Mouse (Mus musculus): Measurements from ENCODE around the gene Hnrnpul1.
"Not testable (repeated sequence)": the region's sequence is repeated elsewhere in the genome, so short reads cannot be mapped to it uniquely, and the experiment has no call there.

Gene Hnrnpul1

DNA sequence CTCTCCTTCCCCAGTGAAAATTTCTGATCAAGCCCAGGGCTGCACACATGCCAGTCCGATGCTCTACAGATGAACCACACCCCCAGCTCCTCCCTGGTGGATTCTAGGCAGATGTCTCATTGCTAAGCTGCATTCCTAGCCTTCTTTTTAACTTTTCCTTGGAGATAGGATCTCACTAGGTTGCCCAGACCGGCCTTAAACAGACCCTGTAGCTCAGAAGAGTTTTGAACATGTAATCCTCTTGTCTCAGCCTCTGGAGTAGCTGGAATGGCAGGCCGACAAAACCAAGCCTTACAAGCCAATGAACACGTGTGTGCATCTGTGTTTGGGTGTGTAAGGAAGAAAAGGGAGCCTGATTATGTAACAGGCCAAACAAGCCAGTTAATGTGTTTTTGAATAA is 26.2 kb upstream of the Hnrnpul1 start:
- no peak for DNase-seq (ENCODE audit: low spot score)

DNA sequence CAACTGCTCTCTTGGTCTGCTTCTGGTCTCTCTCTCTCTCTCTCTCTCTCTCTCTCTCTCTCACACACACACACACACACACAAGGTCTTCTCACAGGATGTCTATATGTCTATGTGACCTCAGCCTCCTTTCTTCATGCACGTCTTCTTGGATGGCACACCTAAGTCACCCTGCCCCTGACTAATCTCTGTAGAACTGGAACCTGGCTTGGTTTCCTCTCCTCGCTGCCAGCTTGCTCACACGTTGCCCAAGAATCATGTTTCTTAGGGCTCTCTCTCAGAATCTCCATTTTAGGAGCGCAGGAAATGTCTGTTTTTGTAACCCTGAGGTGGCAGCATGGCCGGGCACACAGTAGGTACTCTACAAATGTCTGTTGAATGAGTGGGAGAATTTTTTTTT is 25.5 kb upstream of the Hnrnpul1 start:
- no peak for DNase-seq (ENCODE audit: low spot score)

DNA sequence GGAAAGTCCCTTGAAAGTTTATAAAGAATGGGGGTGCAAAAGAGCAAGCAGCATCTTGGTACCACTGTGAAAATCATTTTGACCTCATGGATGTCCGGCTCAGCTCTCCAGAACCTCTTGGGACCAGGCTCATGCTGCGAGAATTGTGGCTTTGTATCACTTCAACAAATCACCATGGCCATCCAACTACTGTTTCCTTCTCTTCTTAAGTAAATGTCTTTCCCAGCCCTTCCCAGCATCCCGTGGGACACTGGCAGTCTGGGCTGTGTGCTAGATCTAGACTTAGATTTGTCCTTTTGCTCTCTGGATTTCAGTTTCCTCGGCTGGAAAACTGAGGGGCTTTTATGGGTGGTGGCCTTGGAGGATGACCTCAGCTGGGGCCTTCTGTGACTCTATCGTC is 13.7 kb upstream of the Hnrnpul1 start:
- no peak for DNase-seq (ENCODE audit: low spot score)

DNA sequence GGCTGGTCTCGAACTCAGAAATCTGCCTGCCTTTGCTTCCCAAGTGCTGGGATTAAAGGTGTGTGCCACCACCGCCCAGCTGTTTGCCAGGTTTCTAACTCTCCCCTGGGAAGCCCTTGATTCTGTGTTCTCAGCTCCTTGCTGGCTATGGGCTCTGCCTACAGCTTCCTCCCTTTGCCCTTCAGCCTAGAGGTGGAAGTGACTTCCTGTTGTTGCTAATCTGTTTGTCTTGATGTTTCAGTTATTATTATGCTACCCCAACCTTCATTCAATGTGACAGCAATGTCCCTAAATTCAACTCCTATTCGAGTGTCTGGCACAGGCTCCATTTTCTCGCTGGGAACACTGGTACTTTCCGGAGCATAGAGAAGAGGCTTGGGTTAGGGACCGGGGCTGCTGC is 11.6 kb upstream of the Hnrnpul1 start:
- DNase-seq (ENCODE audit: low spot score) = no peak

DNA sequence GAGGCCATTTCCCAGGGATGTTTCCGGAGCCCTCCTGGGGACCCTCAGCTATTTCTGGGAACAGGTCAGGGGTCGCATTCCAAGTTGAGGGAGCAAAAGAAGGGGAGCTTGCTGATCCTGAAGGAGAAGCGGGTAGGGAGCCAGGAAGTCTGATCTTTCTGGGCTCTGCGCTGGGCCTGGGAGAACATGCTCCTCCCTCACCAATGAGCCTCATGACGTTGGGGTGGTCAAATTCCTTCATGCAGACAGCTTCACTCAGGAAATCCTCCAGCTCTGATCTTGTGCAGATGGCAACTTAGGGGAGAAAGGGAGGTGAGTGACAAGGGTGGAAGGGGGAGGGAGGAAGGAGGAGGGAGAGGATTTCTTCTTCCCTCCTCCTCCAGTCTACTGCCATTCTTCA is 9.7 kb upstream of the Hnrnpul1 start:
- DNase-seq (ENCODE audit: low spot score) = no peak

DNA sequence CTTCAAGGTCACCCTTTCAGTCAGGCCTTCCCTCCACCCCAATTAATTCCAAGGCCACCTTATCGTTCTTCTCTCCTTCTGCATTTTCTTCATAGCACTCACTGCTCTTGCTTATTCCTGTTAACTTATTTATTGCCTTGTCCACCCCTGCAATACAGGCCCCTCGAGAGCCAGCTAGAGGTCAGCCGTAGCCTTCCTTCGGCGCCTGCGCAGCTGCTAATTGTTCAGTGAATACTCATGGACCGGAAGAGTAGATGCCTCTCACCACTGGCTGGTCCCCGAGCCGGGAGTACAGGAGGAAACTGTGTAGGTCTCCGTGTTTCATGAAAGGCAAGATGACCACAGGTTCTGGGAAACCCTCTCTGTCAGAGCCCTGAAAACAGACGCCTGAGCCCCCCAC is 9.1 kb upstream of the Hnrnpul1 start:
- no peak for DNase-seq (ENCODE audit: low spot score)

DNA sequence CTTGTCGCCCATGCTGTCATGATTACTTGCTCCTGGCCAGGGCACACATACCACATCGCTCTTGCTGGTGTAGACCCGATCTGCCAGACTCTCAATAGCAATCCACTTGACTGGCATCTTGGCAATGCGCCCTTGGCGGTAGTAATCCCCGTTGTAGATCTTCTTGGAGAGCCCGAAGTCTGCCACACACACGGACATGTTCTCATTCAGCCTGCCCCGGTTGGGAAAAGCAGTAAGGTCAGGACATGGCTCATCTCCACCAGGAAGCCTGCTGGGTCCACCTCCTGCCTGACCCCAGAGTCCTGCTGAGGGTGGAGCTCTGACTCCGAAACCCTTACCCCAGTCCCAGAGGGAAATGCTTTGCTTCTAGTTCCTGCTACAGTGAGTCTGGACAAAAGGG is 6.8 kb upstream of the Hnrnpul1 start:
- DNase-seq (ENCODE audit: low spot score) = no peak

DNA sequence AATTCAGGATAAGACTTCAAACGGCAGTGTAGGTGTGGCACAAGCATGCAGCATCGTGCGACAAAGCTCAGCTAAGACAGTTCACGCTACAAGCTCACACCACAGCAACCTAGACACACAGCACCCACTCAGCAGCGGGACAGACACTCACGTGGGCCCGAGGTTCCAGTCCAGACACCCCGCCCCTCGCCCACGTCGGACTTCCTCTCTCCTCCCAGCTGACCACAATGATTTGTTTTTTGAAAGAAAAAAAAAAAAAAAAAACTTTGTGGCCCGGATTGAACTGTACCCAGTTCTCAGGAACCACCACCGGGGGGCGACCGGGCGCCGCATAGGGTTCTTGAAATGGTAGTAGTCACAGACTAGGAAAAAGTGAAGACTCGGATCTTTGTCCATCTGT is 1.5 kb upstream of the Hnrnpul1 start:
- DNase-seq (ENCODE audit: low spot score) = peak; percentile 77

DNA sequence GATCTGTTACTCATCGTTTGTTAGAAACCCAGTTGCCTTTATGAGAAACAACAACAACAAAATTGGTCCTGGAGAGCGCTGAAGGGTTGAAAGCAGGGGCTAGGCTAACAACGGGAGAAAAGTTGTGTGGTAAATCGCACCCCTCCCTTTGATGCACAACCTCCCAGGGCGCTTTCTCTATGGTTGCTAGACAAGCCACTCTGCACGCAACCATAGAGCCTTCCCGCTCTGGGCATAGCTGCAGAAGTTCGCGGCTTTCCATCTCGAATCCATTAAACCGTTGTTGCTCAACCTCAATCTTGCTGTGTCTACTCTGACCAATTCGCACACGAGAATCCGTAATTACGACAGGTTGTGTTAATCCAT is 894 bp upstream of the Hnrnpul1 start:
- DNase-seq (ENCODE audit: low spot score) = no peak

DNA sequence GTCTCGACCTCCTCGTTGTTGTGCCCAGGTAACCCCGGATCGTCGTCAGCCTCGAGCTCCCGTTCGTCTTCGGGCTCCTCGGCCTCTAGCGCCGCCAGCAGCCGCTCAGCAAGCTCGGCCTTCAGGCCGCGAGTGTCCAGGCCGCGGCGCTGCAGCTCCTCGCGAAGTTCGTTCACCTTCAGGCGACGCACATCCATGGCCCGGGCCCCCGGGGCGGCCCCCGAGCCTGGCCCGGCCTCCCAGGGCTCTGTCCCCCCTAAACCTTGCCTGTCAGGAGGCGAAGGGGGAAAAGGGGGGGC is 169 bp downstream of the Hnrnpul1 start:
- DNase-seq (ENCODE audit: low spot score) = no peak

DNA sequence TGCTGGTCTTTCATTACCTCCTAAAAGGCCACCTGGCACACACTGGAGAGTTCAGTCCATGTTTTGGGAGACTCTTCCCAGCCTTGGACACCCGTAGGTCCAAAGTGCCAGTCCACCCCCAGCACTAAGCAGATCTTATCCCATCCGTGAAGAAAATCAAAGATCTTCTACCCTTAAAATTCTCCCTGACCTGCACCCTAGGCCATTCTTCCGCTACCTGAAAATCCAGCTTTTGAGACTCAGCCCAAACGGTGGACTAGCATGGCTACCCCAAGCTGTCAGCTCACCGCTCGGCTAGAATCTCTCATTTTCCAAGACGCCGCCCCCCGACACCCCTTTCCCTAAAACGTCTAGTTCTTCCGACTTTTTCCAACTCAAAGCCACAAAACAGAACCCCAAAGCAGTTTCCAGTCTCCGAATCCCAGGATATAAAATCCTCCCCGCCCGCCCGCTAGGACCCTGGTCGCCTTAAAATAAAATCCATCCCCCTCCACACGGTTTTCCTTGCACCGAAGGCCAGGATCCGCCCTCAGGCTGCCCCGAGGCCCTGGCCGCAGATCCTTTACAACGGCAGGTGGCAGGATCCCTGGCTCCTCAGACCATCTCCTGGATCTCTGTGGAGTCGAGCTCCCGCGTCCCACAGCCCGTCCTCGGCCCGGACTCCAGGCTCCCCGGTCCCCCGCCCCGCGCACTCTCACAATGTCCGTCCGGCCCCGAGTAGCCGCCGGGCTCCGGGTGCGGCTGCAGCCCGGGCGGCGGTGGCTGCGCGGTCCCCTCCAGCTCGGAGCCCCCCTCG is 716 bp downstream of the Hnrnpul1 start:
- DNase-seq (ENCODE audit: low spot score) = no peak

DNA sequence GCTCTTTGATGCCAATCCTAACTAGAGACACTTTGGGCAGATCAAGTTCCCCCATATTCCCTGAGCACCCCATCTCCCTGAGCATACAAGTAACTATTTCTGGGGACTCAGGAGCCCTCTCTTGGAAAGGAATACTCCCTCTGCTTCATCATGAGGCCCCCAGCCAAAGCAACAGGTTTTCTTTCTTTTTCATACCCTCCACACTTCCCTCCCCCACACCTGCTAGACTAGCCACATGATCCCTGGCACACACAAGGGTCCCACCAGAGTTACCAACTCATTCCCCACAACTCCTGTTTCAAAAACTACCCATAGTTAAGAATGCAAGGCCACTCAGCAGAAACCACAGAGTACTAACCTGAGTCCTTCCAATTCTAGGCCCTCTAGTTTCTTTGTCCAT is 1.5 kb downstream of the Hnrnpul1 start:
- no peak for DNase-seq (ENCODE audit: low spot score)

DNA sequence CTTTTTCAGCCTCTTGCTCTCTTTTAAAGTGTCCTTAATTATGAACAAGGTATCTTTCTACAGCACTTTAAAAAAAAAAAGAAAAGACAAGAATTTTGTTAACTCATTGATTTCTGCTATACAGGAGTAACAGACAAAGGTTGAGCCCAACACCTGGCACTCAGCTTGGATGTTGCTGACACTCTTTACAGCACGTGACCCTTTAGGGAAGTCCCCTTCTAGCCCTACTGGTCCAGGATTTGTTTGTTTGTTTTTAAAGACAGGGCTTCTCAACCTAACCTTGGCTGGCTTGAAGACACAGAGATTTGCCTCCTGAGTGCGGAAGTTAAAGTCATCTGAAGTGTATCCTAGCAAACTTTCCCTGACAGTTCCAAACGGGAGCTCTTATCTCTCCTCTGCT is 7.7 kb downstream of the Hnrnpul1 start:
- DNase-seq (ENCODE audit: low spot score) = no peak

DNA sequence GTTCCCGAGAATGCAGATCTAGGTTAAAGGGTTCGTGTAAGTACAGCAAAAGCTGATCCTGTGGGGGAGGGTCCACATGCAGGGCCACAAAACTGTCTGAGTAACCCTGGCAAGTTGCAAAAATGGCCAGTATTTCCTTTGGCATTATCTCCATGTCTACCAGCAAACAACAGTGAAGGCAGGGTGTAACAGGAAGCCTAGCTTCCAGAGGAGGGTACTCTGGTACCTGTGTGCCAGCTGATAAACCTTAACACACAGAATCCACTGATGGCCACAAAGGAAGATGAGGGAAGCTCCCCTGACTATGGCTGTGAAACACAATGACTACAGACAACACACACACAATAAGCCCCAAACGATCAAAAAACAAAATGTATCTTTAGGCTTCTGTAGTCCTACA is 16.3 kb downstream of the Hnrnpul1 start:
- no peak for DNase-seq (ENCODE audit: low spot score)

DNA sequence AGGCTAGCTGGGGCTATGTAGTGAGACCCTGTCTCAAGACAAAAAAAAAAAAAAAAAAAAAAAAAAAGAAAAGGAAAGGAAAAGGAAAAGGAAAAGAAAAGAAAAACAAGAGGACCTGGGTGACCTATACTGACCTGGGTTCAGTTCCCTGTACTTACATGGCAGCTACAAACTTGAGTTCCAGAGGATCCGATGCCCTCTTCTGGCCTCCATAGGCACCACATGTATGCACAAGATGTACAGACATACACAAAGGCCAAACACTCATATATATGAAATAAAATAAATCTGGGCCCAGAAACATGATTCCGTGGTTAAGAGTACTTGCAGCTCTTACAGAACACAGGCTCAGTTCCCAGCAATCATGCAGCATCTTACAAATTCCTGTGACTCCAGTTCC is 17.6 kb downstream of the Hnrnpul1 start:
- no peak for DNase-seq (ENCODE audit: low spot score)

DNA sequence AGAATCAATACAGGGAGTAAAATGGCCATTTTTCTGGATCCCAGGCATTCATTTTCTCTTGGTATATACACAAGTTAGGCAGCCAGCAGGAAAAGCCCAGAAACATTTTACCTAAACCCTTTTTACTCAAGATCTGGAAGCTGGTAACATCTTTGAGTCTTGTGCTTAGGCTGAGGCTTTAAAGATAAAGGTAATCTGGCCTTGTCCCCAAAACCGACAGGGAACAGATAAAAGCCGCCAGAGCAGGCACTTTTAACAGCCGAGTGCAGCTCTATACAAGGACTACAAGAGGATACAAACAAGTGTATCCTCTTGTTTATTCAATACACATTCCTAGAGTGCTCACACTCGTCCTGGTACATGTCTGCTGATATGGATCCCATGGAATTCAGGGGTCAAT is 19.6 kb downstream of the Hnrnpul1 start:
- DNase-seq (ENCODE audit: low spot score) = no peak

DNA sequence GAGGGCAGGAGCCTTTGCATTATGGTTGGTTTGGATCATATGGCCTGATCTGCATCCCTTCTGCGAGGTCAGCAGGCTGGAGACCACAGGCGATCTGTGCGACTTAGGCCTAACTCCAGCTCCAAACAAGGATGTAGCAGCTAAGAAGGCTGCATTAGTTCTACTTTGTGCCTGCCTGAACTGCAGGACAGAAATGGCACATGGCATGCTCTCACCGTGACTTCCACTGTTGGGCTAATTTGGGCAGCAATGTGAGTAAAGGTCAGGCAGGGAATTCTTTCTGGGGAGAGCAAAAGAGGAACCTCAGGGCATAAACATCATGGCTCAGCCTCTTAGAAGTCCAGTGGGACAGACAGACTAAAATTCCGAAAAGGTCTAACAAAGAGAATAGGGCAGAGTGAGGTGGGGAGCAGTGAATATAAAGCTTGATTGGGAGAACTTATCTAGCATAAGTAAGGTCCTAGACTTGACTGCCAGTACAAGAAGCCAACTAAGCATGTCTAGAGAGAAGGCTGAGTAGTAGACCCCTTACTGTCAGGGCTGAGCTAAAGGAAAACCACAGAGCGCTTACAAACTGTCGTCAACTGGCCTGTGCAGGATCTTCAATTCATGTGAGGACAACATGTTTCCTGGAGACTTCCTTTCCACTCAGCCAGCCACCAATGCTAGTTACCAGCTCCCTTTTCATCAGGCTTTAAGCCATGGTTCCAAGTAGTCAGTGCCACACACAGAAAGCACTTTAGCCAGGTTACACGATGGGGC is 23.1 kb downstream of the Hnrnpul1 start:
- no peak for DNase-seq (ENCODE audit: low spot score)

DNA sequence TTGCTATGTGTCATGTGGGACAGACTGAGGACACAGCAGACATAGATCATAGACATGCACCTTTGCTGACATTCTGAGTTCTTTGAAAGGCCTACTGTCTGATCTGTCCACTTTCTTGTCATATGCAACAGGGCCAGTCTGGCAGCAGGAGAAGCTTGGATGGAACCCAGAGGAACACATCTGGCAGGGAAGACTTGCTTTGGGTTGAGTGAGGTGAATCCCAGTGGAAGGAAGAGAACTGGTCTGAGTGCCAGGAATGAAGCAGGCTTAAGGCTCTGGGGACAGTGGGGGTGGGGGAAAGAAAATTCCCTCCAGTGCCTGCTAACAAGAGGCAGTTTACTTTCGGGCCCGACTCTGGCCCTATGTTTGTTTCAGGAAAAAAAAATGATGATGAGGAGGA is 24.7 kb downstream of the Hnrnpul1 start:
- DNase-seq (ENCODE audit: low spot score) = no peak

DNA sequence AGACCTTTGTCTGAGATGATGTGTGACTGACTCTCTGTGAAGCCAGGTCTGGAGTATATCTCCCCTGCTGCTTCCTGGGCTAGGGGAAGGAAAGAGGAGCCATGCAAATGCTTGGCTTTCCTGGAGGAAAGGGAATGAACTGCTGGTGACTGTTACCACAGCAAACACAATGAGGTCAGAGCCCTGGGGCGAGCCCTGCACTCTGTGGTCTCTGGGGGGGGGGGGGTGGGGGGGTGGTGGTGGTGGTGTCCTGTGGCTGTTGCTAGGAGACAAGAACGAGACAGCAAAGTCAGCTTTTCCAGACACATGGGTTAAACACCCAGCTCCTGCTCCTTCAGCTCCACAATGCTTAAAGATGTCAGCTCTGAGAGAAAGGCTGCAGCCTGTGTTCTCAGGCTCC is 25.2 kb downstream of the Hnrnpul1 start:
- DNase-seq (ENCODE audit: low spot score) = no peak

DNA sequence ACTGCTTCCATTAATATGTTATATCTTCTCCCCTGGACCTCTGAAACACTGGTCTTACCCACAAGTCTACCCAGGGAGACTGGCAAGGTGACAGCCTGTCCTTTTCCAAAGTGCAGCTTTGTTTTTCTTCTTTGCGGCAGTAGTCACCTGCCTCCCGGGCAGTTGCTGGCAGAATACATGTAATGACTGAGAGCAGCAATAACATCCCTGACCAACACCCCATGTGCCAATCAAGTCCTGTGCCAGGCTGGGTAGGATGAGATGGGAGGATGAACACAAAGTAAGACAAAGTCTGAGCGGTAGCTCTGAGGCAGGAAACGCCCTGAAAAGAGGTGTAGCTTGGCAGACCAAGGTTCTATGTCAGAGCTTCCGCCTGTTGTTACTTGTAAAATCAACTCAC is 26.8 kb downstream of the Hnrnpul1 start:
- DNase-seq (ENCODE audit: low spot score) = no peak

DNA sequence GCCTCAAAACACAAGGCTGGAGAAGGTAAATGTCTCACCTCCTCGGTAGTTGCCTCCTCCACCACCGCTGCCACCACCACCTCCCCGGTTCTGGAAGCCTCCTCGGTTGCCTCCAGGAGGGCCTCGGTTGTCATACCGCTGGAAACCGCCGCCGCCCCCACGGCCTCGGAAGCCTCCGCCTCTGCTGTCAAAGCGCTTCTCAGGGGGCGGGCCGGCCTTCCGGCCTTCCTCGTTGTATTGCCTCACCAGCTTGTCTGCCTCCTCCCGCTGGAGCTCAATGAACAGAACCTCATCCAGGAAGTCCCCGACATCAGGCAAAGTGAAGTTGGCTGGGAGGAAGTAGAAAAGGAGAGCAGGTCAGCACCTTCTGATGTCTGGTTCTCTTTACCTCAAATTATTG is 28.7 kb downstream of the Hnrnpul1 start:
- no peak for DNase-seq (ENCODE audit: low spot score)

DNA sequence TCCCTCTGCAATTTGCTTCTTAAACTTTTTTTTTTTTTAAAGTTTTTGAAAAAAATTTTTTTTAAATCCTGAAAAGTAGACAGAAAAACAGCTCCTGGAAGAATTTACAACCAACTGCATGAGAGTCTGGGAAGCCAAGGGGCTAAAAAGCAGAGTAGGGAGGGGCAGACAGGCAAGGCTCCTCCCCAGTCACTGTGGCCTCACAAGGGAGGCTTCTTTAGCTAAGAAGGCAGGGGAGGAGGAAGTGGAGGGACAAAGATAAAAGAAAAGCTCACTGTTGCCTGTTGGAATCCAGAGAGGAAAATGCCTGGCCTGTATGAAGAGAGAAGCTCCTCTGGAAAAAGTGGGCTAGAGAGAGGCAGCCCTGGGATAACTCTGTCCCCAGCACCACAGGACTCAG is 32.8 kb downstream of the Hnrnpul1 start:
- DNase-seq (ENCODE audit: low spot score) = not testable (repeated sequence)

DNA sequence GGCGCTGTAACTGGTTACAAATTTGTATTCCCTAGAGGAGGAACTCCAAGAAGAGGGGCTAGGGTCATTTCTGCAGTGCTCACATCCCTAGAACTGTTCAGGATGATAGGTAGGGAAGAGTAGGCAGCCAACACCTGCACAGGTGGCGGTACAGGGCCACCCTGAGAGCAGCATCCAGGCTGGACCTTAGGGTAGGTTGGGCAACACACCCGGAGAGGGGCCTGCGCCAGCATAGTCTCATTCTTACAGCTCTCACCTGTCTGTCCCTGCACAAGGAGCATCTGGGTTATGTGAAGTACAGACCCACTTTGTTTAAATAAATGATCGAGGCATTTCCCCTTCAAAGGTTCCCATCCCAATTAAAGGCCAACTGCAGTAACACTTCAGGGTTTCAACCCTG is 33.8 kb downstream of the Hnrnpul1 start:
- no peak for DNase-seq (ENCODE audit: low spot score)
